Comparison of ENCODE assay signal across 10 mouse cellular contexts in the genomic region with DNA sequence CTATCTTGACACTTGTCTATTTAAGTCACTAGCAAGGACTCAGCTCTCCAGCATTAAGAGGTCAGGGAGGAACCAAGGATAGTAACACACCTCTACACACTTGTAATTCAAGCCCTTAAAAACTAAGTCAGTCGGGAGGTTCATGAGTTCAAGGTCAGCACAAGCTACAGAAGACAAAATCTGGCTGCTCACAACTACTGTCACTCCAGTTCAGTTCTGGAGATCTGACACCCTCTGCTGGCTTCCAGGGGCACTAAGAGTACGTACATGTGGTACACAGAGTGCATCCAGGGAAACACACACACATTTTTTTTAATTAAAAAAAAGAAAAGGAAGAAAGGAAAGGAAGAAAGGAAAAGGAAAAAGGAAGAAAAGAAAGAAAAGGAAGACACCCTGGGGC. TPM values are rescaled to one million over a fixed set of nuclear protein-coding genes. Genes with fewer than 3 reads are reported as not detected.
DNase-seq lines count a peak whose midpoint lies in the region; ATAC-seq and TF ChIP-seq lines count a peak whose summit lies in the region.
"Had no signal": no experiment of that assay in that cellular context is flagged by ENCODE, and none has a peak within 500 bp of the region (broad histone marks: within the 10 kb centered on the region; RNA-seq: fewer than 3 reads in every experiment).

No protein-coding gene starts in this region.

- no peak for TF ChIP-seq EP300 in liver, postnatal 0 days (IDR thresholded peaks at IDR 0.05; ENCODE audit: low read depth)
- TF ChIP-seq EP300 in ES-Bruce4 (IDR thresholded peaks at IDR 0.05; ENCODE audit: insufficient read depth, low read depth, low read length), result no peak

- TF ChIP-seq POLR2A in ES-Bruce4 (IDR thresholded peaks at IDR 0.05; ENCODE audit: insufficient read depth, low read length), result no peak
- TF ChIP-seq POLR2A in cortical plate, adult 2 months (IDR thresholded peaks at IDR 0.05; ENCODE audit: extremely low read depth, insufficient read depth, low read length), result no peak

- H3K27ac ChIP-seq in gastrocnemius, adult 2 months, result peak overlapping the region; percentile 67
- H3K27ac ChIP-seq in liver, postnatal 0 days (ENCODE audit: low read depth), result no peak overlapping the region
- no peak overlapping the region for H3K27ac ChIP-seq in liver, embryonic 11.5 days (ENCODE audit: low read depth, low read length)
- H3K27ac ChIP-seq in ES-Bruce4 (ENCODE audit: insufficient read depth, low read length), result no peak overlapping the region
- no peak overlapping the region for H3K27ac ChIP-seq in cortical plate, adult 2 months (ENCODE audit: insufficient read depth, low read length)
- H3K27ac ChIP-seq: liver, embryonic 13.5 days had no signal

- DNase-seq in gastrocnemius, adult 2 months, result peak; percentile 52
- no peak for DNase-seq in gastrocnemius, postnatal 36 days
- DNase-seq in liver, postnatal 0 days, result no peak
- DNase-seq in liver, embryonic 11.5 days (ENCODE audit: low spot score), result no peak
- no peak for DNase-seq in right cerebral cortex, postnatal 4 days
- DNase-seq: heart, postnatal 36 days; liver, embryonic 13.5 days; right cerebral cortex, postnatal 25 days had no signal

- H3K4me3 ChIP-seq in gastrocnemius, adult 2 months, result no peak overlapping the region
- no peak overlapping the region for H3K4me3 ChIP-seq in liver, postnatal 0 days (ENCODE audit: low read depth, low read length)
- H3K4me3 ChIP-seq in liver, embryonic 11.5 days (ENCODE audit: low read depth, low read length), result no peak overlapping the region
- no peak overlapping the region for H3K4me3 ChIP-seq in ES-Bruce4 (ENCODE audit: low read depth, low read length)
- no peak overlapping the region for H3K4me3 ChIP-seq in cortical plate, adult 2 months (ENCODE audit: insufficient read depth, low read length)
- H3K4me3 ChIP-seq: liver, embryonic 13.5 days had no signal

- intact Hi-C loops in gastrocnemius, adult 2 months (cut with DNase I), result loop anchor here (2.0 to 5.0 kb wide), 2 partner anchors 52 to 129 kb away; a partner anchor contains a TSS
- intact Hi-C loops in gastrocnemius, postnatal 36 days (cut with DNase I), result loop anchor here (5.0 kb wide), 2 partner anchors 129 to 174 kb away; a partner anchor contains a TSS

- peak; percentile 58 for TF ChIP-seq CTCF in gastrocnemius, adult 2 months (IDR thresholded peaks at IDR 0.05)
- TF ChIP-seq CTCF in liver, postnatal 0 days (IDR thresholded peaks at IDR 0.05; ENCODE audit: low read depth), result peak; percentile 44; the same call in 1 of the 2 replicates
- TF ChIP-seq CTCF in ES-Bruce4 (IDR thresholded peaks at IDR 0.05; ENCODE audit: low read depth, low read length), result peak; percentile 5
- TF ChIP-seq CTCF in cortical plate, adult 2 months (IDR thresholded peaks at IDR 0.05; ENCODE audit: extremely low read depth, insufficient read depth, low read length), result peak; percentile 53

- H3K27me3 ChIP-seq in liver, postnatal 0 days (ENCODE audit: insufficient read depth, low read length), result no peaks in the 10 kb centered on the region
- H3K27me3 ChIP-seq in liver, embryonic 11.5 days (replicated peaks; ENCODE audit: control insufficient read depth, insufficient read depth, low read length), result no peaks in the 10 kb centered on the region
- H3K27me3 ChIP-seq in ES-Bruce4 (ENCODE audit: control insufficient read depth, insufficient read depth, low read length, poor library complexity, severe bottlenecking), result no peaks in the 10 kb centered on the region
- H3K27me3 ChIP-seq: liver, embryonic 13.5 days had no signal

- no peak overlapping the region for H3K4me2 ChIP-seq in liver, postnatal 0 days (ENCODE audit: low read depth, low read length)
- no peak overlapping the region for H3K4me2 ChIP-seq in liver, embryonic 11.5 days
- H3K4me2 ChIP-seq: liver, embryonic 13.5 days had no signal

- H3K9ac ChIP-seq in liver, postnatal 0 days (replicated peaks), result no peak overlapping the region
- H3K9ac ChIP-seq in liver, embryonic 11.5 days (ENCODE audit: low read depth, low read length), result no peak overlapping the region
- no peak overlapping the region for H3K9ac ChIP-seq in ES-Bruce4 (ENCODE audit: low read depth, poor library complexity, severe bottlenecking)
- H3K9ac ChIP-seq: liver, embryonic 13.5 days had no signal

- H3K4me1 ChIP-seq in liver, postnatal 0 days (ENCODE audit: insufficient read depth), result no peaks in the 10 kb centered on the region
- no peaks in the 10 kb centered on the region for H3K4me1 ChIP-seq in liver, embryonic 11.5 days (replicated peaks; ENCODE audit: control insufficient read depth, insufficient read depth, low read length)
- no peaks in the 10 kb centered on the region for H3K4me1 ChIP-seq in ES-Bruce4 (ENCODE audit: control insufficient read depth, insufficient read depth, low read length)
- H3K4me1 ChIP-seq in cortical plate, adult 2 months (ENCODE audit: control insufficient read depth, insufficient read depth, low read length), result no peaks in the 10 kb centered on the region
- H3K4me1 ChIP-seq: liver, embryonic 13.5 days had no signal

- H3K9me3 ChIP-seq in liver, postnatal 0 days (ENCODE audit: low read length), result no peaks in the 10 kb centered on the region
- no peaks in the 10 kb centered on the region for H3K9me3 ChIP-seq in liver, embryonic 11.5 days (ENCODE audit: control insufficient read depth, low read length)
- no peaks in the 10 kb centered on the region for H3K9me3 ChIP-seq in ES-Bruce4 (replicated peaks; ENCODE audit: control insufficient read depth, insufficient read depth, low read length, poor library complexity, severe bottlenecking)
- H3K9me3 ChIP-seq: liver, embryonic 13.5 days had no signal

- ATAC-seq in liver, postnatal 0 days, result no peak
- no peak for ATAC-seq in liver, embryonic 11.5 days (replicated peaks; ENCODE audit: low FRiP score)

- 54% methylated on average over 2 of the region's 2 CpGs for WGBS in liver, postnatal 0 days (ENCODE audit: insufficient replicate concordance)
- WGBS in liver, embryonic 11.5 days, result 64% methylated on average over 2 of the region's 2 CpGs

- 0 out of 2 replicates have a peak, but pooled peaks cover 8% of the 10 kb centered on the region for H3K36me3 ChIP-seq in liver, postnatal 0 days (replicated peaks; ENCODE audit: insufficient read depth, low read length)
- H3K36me3 ChIP-seq in liver, embryonic 11.5 days (ENCODE audit: control insufficient read depth, insufficient read depth, low read length), result 0 out of 2 replicates have a peak, but pooled peaks cover 5% of the 10 kb centered on the region
- H3K36me3 ChIP-seq in ES-Bruce4 (ENCODE audit: control insufficient read depth, insufficient read depth, low read length, poor library complexity, severe bottlenecking), result no peaks in the 10 kb centered on the region
- H3K36me3 ChIP-seq: liver, embryonic 13.5 days had no signal

RNA-seq across cellular contexts. Expression of a gene that starts 14.9 kb away (rescaled TPM):
- total RNA-seq in gastrocnemius, adult 2 months (2021), result 10 to 100 TPM in 1 of 2 experiments, 1 to 10 TPM in 1; 9.7 to 12.0 TPM
- total RNA-seq in gastrocnemius, postnatal 36 days (2021), result 10 to 100 TPM; 10.8 to 12.2 TPM
- polyA plus RNA-seq in liver, postnatal 0 days (2015; fragmentation: Nextera tagmentation; extraction: Ambion mirVana), result 0.92 and 1.1 TPM in 2 replicates
- 3.3 and 3.8 TPM in 2 replicates for polyA plus RNA-seq in liver, embryonic 11.5 days (2014; fragmentation: Nextera tagmentation; extraction: Ambion mirVana)
- polyA plus RNA-seq in ES-Bruce4 (2011; ENCODE audit: insufficient read depth, insufficient read length, low read depth, missing spikeins), result 17.4 and 18.0 TPM in 2 replicates
- 26.0 and 26.6 TPM in 2 replicates for polyA plus RNA-seq in cortical plate, adult 2 months (2012; rRNA removed)

RNA-seq across cellular contexts. Expression of a gene that starts 25.3 kb away (rescaled TPM):
- total RNA-seq in gastrocnemius, adult 2 months (2021), result 10 to 100 TPM in 1 of 2 experiments, 1 to 10 TPM in 1; 4.1 to 11.0 TPM
- total RNA-seq in gastrocnemius, postnatal 36 days (2021), result 1 to 10 TPM; 7.0 to 7.1 TPM
- 2.1 and 2.2 TPM in 2 replicates for polyA plus RNA-seq in liver, postnatal 0 days (2015; fragmentation: Nextera tagmentation; extraction: Ambion mirVana)
- 5.9 and 6.4 TPM in 2 replicates for polyA plus RNA-seq in liver, embryonic 11.5 days (2014; fragmentation: Nextera tagmentation; extraction: Ambion mirVana)
- 4.7 and 5.4 TPM in 2 replicates for polyA plus RNA-seq in ES-Bruce4 (2011; ENCODE audit: insufficient read depth, insufficient read length, low read depth, missing spikeins)
- 6.5 and 7.0 TPM in 2 replicates for polyA plus RNA-seq in cortical plate, adult 2 months (2012; rRNA removed)

RNA-seq across cellular contexts. Expression of a gene that starts 40.0 kb away (rescaled TPM):
- 1,000 to 10,000 TPM; 1,971 to 4,216 TPM for total RNA-seq in gastrocnemius, adult 2 months (2021)
- 1,000 to 10,000 TPM; 2,677 to 2,859 TPM for total RNA-seq in gastrocnemius, postnatal 36 days (2021)
- polyA plus RNA-seq in liver, postnatal 0 days (2015; fragmentation: Nextera tagmentation; extraction: Ambion mirVana), result 2.0 and 2.2 TPM in 2 replicates
- polyA plus RNA-seq in liver, embryonic 11.5 days (2014; fragmentation: Nextera tagmentation; extraction: Ambion mirVana), result 11.0 and 13.4 TPM in 2 replicates
- polyA plus RNA-seq in ES-Bruce4 (2011; ENCODE audit: insufficient read depth, insufficient read length, low read depth, missing spikeins), result 6.8 and 6.9 TPM in 2 replicates
- polyA plus RNA-seq in cortical plate, adult 2 months (2012; rRNA removed), result 9.3 and 10.4 TPM in 2 replicates

RNA-seq across cellular contexts. Expression of a gene that starts 42.5 kb away (rescaled TPM):
- total RNA-seq in gastrocnemius, adult 2 months (2021), result 1,000 to 10,000 TPM in 1 of 2 experiments, 100 to 1,000 TPM in 1; 819 to 1,877 TPM
- 1,000 to 10,000 TPM; 1,257 to 1,260 TPM for total RNA-seq in gastrocnemius, postnatal 36 days (2021)
- 0.45 TPM in 1 of 2 replicates, not detected in the other for polyA plus RNA-seq in liver, postnatal 0 days (2015; fragmentation: Nextera tagmentation; extraction: Ambion mirVana)
- polyA plus RNA-seq in liver, embryonic 11.5 days (2014; fragmentation: Nextera tagmentation; extraction: Ambion mirVana), result not detected in 2 replicates
- 1.2 TPM in 1 of 2 replicates, not detected in the other for polyA plus RNA-seq in ES-Bruce4 (2011; ENCODE audit: insufficient read depth, insufficient read length, low read depth, missing spikeins)
- polyA plus RNA-seq in cortical plate, adult 2 months (2012; rRNA removed), result 0.04 and 0.06 TPM in 2 replicates
- polyA plus RNA-seq: liver, embryonic 13.5 days had no signal

RNA-seq across cellular contexts. Expression of a gene that starts 50.5 kb away (rescaled TPM):
- 1 to 10 TPM; 7.2 to 9.3 TPM for total RNA-seq in gastrocnemius, adult 2 months (2021)
- total RNA-seq in gastrocnemius, postnatal 36 days (2021), result 1 to 10 TPM; 7.8 to 8.5 TPM
- 7.4 and 8.3 TPM in 2 replicates for polyA plus RNA-seq in liver, postnatal 0 days (2015; fragmentation: Nextera tagmentation; extraction: Ambion mirVana)
- 18.2 and 22.1 TPM in 2 replicates for polyA plus RNA-seq in liver, embryonic 11.5 days (2014; fragmentation: Nextera tagmentation; extraction: Ambion mirVana)
- 6.4 and 8.8 TPM in 2 replicates for polyA plus RNA-seq in ES-Bruce4 (2011; ENCODE audit: insufficient read depth, insufficient read length, low read depth, missing spikeins)
- polyA plus RNA-seq in cortical plate, adult 2 months (2012; rRNA removed), result 19.2 and 20.0 TPM in 2 replicates

Comparison
In these comparisons a context has a peak if more than half of its experiments do, and no peak if none do; other contexts are left out.
1. CTCF ChIP-seq: peak in every context shown above with its lines; median percentile 58 in gastrocnemius, adult 2 months; 53 in cortical plate, adult 2 months; 44 in liver, postnatal 0 days; 5 in ES-Bruce4.